In the genomic region with DNA sequence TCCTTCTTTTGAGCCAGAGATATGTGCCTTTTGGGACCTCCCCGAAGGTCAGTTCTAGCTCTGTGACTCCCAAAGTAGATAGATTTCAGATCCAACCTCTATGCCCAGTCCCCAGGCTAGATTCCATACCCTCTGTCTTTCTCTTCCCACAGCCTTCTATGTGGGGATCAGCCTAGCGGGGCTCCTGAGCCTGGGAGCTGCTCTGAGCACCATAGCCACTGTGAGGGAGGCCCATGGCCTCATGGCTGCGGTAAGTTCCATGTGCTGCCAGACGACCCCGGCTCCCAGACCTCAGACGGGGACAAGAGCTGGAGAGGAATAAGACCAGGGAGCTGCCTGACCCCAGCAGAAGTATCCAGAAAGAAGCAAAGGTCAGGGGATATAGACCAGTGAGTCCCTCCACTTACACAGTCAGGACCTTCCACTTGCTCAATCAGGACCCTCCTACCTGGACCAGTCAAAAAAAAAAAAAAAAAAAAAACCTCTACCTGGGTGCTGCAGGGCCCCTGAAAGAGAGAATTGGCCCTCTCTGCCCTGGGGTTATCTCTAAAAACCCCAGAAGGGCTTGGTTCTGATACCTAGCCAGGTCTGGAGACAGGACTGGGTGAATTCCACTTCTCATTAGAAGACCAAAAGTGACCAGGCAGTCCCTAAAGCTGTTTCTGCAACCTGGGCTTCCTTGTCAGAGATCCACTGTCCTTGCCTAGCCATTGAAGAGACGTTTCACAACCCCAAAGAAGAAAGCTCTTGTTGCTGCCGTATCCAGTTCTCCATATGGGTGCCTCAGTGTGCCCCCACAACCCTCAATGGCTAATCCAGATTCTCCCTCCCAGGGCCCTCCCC, we compare ENCODE assay signal across 2 mouse cellular contexts.
TF ChIP-seq lines count a peak whose summit lies in the region.

No protein-coding gene starts in this region.

TF ChIP-seq in CH12.LX, 34 proteins besides CTCF, POLR2A, EP300 and RAD21 (continued from another document):
- peak; percentile 76 for TF ChIP-seq ZNF384 (IDR thresholded peaks at IDR 0.05; ENCODE audit: low read depth, low read length)

TF ChIP-seq in MEL, 35 proteins besides CTCF, POLR2A, EP300 and RAD21:
- TF ChIP-seq ZNF384 (IDR thresholded peaks at IDR 0.05; ENCODE audit: low read depth, low read length), result peak; percentile 70
- no peak for TF ChIP-seq RCOR1 (IDR thresholded peaks at IDR 0.05; ENCODE audit: low read depth, low read length)
- 0 out of 2 replicates have a peak, but pooled peaks have one; percentile 19 for TF ChIP-seq MXI1 (IDR thresholded peaks at IDR 0.05; ENCODE audit: low read depth, low read length)
- peak; percentile 97 for TF ChIP-seq CHD1 (IDR thresholded peaks at IDR 0.05; ENCODE audit: low read depth, low read length)
- TF ChIP-seq MAX (IDR thresholded peaks at IDR 0.05; ENCODE audit: low read length), result peak; percentile 55
- TF ChIP-seq ZMIZ1 (IDR thresholded peaks at IDR 0.05; ENCODE audit: low read depth, low read length), result 0 out of 2 replicates have a peak, but pooled peaks have one; percentile 1
- no peak for TF ChIP-seq ETS1 (IDR thresholded peaks at IDR 0.05; ENCODE audit: low read depth, low read length)
- TF ChIP-seq HCFC1 (IDR thresholded peaks at IDR 0.05; ENCODE audit: low read depth, low read length), result no peak
- peak; percentile 23; the same call in 1 of the 2 replicates for TF ChIP-seq TBP (IDR thresholded peaks at IDR 0.05; ENCODE audit: low read depth, low read length)
- TF ChIP-seq TCF12 (IDR thresholded peaks at IDR 0.05; ENCODE audit: low read depth, low read length), result no peak
